Mouse (Mus musculus) stomach, embryonic 14.5 days (tissue): ENCODE results near the gene Creb3l1. TPM values are rescaled to one million over a fixed set of nuclear protein-coding genes. Genes with fewer than 3 reads are reported as not detected.

Source experiments
- ATAC-seq: fragments of 200-750 bp; cut with Nextera tagmentation; 2 replicates; pipeline ENCODE4 v1.8.0; 2017; ENCODE audit warnings: low read depth, moderate TSS enrichment; ENCODE audit not compliant: insufficient number of reproducible peaks, insufficient read depth, low FRiP score
- H3K27ac ChIP-seq: fragments of 300-500 bp; sonication (generic); 2 replicates; pipeline ENCODE4 v1.5.1; 2014; ENCODE audit warnings: mild to moderate bottlenecking, low read length, moderate library complexity, mixed read lengths
- H3K27me3 ChIP-seq: fragments of 300-500 bp; sonication (generic); 2 replicates; pipeline ENCODE4 v1.6.1; 2014; ENCODE audit warnings: low read length, control low read depth, mixed read lengths; ENCODE audit not compliant: control insufficient read depth, insufficient read depth
- H3K36me3 ChIP-seq: fragments of 300-500 bp; sonication (generic); 2 replicates; pipeline ENCODE4 v1.6.1; 2014; ENCODE audit warnings: mild to moderate bottlenecking, control low read depth, low read length, moderate library complexity, mixed read lengths; ENCODE audit not compliant: control insufficient read depth, insufficient read depth
- H3K4me1 ChIP-seq: fragments of 300-500 bp; sonication (generic); 2 replicates; pipeline ENCODE4 v1.6.1; 2014; ENCODE audit warnings: low read length, control low read depth, mixed read lengths; ENCODE audit not compliant: control insufficient read depth, insufficient read depth
- H3K4me2 ChIP-seq: fragments of 300-500 bp; sonication (generic); replicated peaks from 2 replicates; pipeline ENCODE4 v1.6.1; 2014; ENCODE audit warnings: low read depth, low read length, control low read depth
- H3K4me3 ChIP-seq: fragments of 300-500 bp; sonication (generic); 2 replicates; pipeline ENCODE4 v1.5.1; 2014; ENCODE audit warnings: low read depth, low read length, control low read depth
- H3K9ac ChIP-seq: fragments of 300-500 bp; sonication (generic); replicated peaks from 2 replicates; pipeline ENCODE4 v1.6.1; 2014; ENCODE audit warnings: low read depth, mild to moderate bottlenecking, control low read depth, low read length, moderate library complexity, mixed read lengths
- H3K9me3 ChIP-seq: fragments of 300-500 bp; sonication (generic); 2 replicates; pipeline ENCODE4 v1.6.1; 2016; ENCODE audit warnings: low read depth, low read length, control low read depth; ENCODE audit not compliant: control insufficient read depth
- WGBS: fragments of 180-500 bp; shearing (Covaris S2); extraction: QIAGEN DNeasy Blood & Tissue Kit; methylation state at CpG from one replicate; pipeline ENCODE4 v1.1.7; 2014; 5-methylcytosine and 5-hydroxymethylcytosine counted together
- polyA plus RNA-seq: library from polyadenylated mRNA; unstranded; fragments of >200 nt; fragmentation: Nextera tagmentation; extraction: Ambion mirVana; gene quantifications from 2 replicates; pipeline ENCODE4 v1.2.1, GENCODE M21; 2014

Gene Creb3l1
- polyA plus RNA-seq, 1 experiment from 2014 or later = 35.2 TPM

GRCm38 (mm10) chr2:92060291-92060690 is 36.0 kb upstream of the Creb3l1 start:
- ATAC-seq = no peak
- Histone ChIP-seq H3K4me2 (peak overlapping the region; percentile 100), H3K36me3 (no peaks in the 10 kb centered on the region), H3K9ac (no peak overlapping the region), H3K4me3 (peak overlapping the region; percentile 60; the same call in 1 of the 2 replicates), H3K27me3 (peaks cover 7% of the 10 kb centered on the region; the same call in 1 of the 2 replicates), H3K27ac (no peak overlapping the region), H3K9me3 (no peaks in the 10 kb centered on the region), H3K4me1 (peaks cover 18% of the 10 kb centered on the region; the same call in 1 of the 2 replicates)
- WGBS = 29% methylated on average over 6 of the region's 6 CpGs

DNA sequence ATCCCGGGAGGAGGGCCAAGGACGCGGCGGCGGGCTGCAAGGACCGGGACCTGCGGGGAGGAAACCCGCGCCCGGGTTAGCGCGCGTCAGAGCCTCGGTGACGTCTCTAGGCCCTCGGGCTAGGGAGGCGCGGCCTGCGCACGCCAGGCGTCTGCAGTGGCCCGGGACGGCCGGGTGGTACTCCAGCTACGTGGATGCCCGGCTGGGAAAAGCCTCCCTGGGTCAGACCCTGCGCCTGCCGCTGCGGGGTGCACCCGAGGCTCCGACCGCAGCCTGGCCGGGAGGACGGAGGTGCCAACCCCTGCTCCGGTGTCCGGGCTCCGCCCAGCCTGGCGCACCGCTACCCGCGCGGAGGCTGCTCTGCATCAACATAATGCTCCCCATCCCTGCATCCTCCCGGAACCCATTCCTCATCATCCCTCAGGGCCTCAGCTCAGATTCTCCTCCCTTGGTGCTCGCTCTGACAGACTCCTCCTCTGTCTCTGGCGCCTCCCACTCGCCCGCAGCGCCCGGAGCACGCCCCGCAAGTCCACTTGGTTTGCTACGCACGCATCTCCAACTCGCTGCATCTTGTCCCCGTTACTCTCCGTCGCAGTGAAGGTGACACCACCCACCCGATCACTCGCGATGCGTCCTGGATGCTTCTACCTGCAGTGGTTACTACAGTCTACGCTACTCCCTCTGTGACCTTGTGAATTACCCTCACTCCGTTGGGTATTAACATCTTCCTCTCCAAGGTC is 35.3 kb upstream of the Creb3l1 start:
- Histone ChIP-seq H3K27ac (no peak overlapping the region; the same call in 1 of the 2 replicates), H3K36me3 (no peaks in the 10 kb centered on the region), H3K4me2 (peak overlapping the region; percentile 100), H3K4me3 (peak overlapping the region; percentile 60), H3K4me1 (peaks cover 18% of the 10 kb centered on the region; the same call in 1 of the 2 replicates), H3K9ac (peak overlapping the region; percentile 33; the same call in 1 of the 2 replicates), H3K27me3 (peaks cover 7% of the 10 kb centered on the region; the same call in 1 of the 2 replicates), H3K9me3 (no peaks in the 10 kb centered on the region)
- peak; percentile 50 for ATAC-seq
- WGBS = 1% methylated on average over 62 of the region's 63 CpGs

DNA sequence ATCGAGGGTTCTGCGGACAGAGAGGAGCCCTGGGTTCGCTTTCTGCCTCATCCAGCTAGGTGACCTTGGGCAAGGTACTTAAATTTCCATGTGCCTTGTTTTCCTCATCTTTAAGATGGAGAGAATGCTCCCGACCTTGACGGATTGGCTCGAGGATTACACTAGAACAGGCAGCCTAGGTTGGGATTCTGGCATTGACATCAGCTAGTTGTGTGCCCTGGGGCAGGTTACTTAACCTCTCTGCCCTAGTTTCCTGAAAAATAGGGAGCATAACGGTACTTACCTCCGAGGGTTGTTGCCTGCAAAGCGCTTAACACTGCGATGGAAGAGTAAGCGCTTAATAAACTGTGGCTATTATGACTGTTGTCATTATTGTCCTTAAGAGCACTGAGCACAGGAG is 34.6 kb upstream of the Creb3l1 start:
- Histone ChIP-seq H3K9me3 (no peaks in the 10 kb centered on the region), H3K36me3 (no peaks in the 10 kb centered on the region), H3K27ac (no peak overlapping the region), H3K4me3 (peak overlapping the region; percentile 60), H3K4me1 (peaks cover 18% of the 10 kb centered on the region; the same call in 1 of the 2 replicates), H3K4me2 (peak overlapping the region; percentile 100), H3K9ac (0 out of 2 replicates have a peak overlapping the region, but pooled peaks have one; percentile 18), H3K27me3 (peaks cover 7% of the 10 kb centered on the region; the same call in 1 of the 2 replicates)
- WGBS = 3% methylated on average over 11 of the region's 11 CpGs
- ATAC-seq = no peak

DNA sequence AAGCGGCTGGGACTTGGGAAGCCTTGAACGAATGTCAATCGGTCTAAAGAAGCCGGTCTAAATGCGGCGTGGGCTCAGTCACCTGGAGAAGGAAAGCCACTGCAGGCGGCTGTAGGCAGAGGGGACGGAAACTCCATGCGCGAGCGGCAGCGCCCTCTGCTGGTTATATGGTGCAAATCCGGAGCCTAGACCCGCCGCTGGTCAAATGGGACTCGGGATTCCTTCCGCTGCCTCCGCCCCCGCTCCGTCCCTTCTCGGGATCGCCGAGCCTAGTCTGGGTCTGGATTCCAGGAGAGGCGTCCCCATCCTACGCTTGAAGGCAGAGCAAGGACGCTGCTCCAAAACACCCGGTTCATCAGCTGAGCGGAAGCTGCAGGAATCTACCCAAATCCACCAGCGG is 34.2 kb upstream of the Creb3l1 start:
- no peaks in the 10 kb centered on the region for H3K36me3 ChIP-seq
- H3K27ac ChIP-seq = no peak overlapping the region
- under 1% methylated on average over 29 of the region's 29 CpGs for WGBS
- ATAC-seq = peak; percentile 53
- H3K4me1 ChIP-seq = peaks cover 18% of the 10 kb centered on the region; the same call in 1 of the 2 replicates
- peak overlapping the region; percentile 60 for H3K4me3 ChIP-seq
- H3K4me2 ChIP-seq = peak overlapping the region; percentile 100
- no peaks in the 10 kb centered on the region for H3K9me3 ChIP-seq
- H3K9ac ChIP-seq = 0 out of 2 replicates have a peak overlapping the region, but pooled peaks have one; percentile 18
- H3K27me3 ChIP-seq = peaks cover 7% of the 10 kb centered on the region; the same call in 1 of the 2 replicates

DNA sequence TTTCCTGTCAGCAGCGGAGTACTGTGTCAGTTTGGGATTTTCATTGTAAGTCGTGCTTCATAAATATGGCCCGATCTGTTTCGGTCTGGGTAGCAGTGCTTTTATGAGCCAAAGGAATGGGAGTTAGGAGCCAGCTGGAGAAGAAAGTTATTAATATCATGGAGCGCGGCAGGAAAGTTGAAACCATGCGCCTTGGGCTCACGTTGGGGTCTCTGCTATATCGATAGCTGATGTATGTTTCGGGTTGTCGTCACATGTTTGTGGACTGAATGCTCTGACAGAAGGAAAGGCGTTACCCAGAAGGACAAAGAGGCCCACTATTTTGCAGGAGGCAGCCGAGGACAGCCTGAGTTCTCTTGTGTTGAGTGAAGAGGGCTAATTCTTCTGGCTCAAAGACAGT is 32.5 kb upstream of the Creb3l1 start:
- H3K9me3 ChIP-seq = no peaks in the 10 kb centered on the region
- peaks cover 18% of the 10 kb centered on the region; the same call in 1 of the 2 replicates for H3K4me1 ChIP-seq
- no peaks in the 10 kb centered on the region for H3K36me3 ChIP-seq
- peaks cover 7% of the 10 kb centered on the region; the same call in 1 of the 2 replicates for H3K27me3 ChIP-seq
- no peak overlapping the region for H3K9ac ChIP-seq
- no peak overlapping the region for H3K27ac ChIP-seq
- no peak overlapping the region for H3K4me2 ChIP-seq
- no peak for ATAC-seq
- H3K4me3 ChIP-seq = no peak overlapping the region
- 77% methylated on average over 13 of the region's 13 CpGs for WGBS

DNA sequence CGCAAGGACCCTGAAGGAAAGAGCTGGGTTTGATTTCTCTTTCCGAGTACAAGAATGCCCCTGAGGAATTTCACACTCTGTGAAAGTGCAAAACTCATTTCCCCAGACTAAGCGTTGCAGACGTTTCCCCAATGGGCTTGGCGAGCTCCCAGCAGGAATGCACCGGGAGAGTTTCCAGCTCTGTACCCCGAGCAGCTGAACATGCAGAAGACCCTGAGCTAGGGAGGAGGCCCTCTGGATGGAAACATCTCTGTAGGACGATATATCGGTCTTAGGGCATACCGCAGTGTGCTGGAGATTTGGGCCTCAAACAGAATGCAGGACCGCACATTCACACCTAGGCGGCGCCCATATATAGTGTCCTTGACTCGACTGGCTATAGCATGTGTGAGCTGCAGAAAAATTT is 31.5 kb upstream of the Creb3l1 start:
- peaks cover 7% of the 10 kb centered on the region; the same call in 1 of the 2 replicates for H3K27me3 ChIP-seq
- ATAC-seq = no peak
- no peaks in the 10 kb centered on the region for H3K9me3 ChIP-seq
- H3K4me1 ChIP-seq = peaks cover 18% of the 10 kb centered on the region; the same call in 1 of the 2 replicates
- no peaks in the 10 kb centered on the region for H3K36me3 ChIP-seq
- H3K4me2 ChIP-seq = peak overlapping the region; percentile 52
- peak overlapping the region; percentile 13 for H3K4me3 ChIP-seq
- 2% methylated on average over 14 of the region's 14 CpGs for WGBS
- peak overlapping the region; percentile 26; the same call in 1 of the 2 replicates for H3K9ac ChIP-seq
- peak overlapping the region; percentile 96 for H3K27ac ChIP-seq

- H3K27me3 ChIP-seq = peaks cover 3% of the 10 kb centered on the region; the same call in 1 of the 2 replicates
- H3K9me3 ChIP-seq = no peaks in the 10 kb centered on the region
- peak overlapping the region; percentile 26; the same call in 1 of the 2 replicates for H3K9ac ChIP-seq
- H3K36me3 ChIP-seq = no peaks in the 10 kb centered on the region
- WGBS = 3% methylated on average over 38 of the region's 38 CpGs
- peak overlapping the region; percentile 13 for H3K4me3 ChIP-seq
- ATAC-seq = peak; percentile 76
- peaks cover 17% of the 10 kb centered on the region; the same call in 1 of the 2 replicates for H3K4me1 ChIP-seq
- peak overlapping the region; percentile 96 for H3K27ac ChIP-seq
- peak overlapping the region; percentile 52 for H3K4me2 ChIP-seq
Measured at GRCm38 (mm10) chr2:92055101-92055813, 31.0 kb upstream of the Creb3l1 start.

DNA sequence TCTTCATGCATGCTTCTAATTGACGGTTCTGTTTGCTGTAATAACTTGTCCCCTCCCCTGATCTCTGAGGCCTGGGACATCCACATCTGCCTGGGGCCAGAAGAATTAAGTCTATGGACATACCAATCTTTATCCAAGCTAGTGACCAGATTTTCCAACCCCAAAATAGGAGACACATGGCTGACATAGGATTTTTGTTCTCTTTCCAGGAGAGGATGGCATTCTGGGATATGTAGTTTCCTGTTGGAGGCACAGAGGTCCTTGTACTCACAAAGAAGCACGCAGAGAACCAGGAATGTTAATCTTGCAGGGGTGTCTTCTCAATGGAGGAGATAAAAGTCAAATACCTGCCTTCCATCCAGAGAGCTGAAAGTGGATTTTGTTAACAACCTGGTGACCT is 28.5 kb upstream of the Creb3l1 start:
- WGBS = 51% methylated on average over 2 of the region's 2 CpGs
- Histone ChIP-seq H3K4me2 (no peak overlapping the region), H3K9ac (no peak overlapping the region), H3K36me3 (no peaks in the 10 kb centered on the region), H3K27me3 (no peaks in the 10 kb centered on the region), H3K27ac (no peak overlapping the region), H3K9me3 (no peaks in the 10 kb centered on the region), H3K4me3 (no peak overlapping the region), H3K4me1 (0 out of 2 replicates have a peak, but pooled peaks cover 6% of the 10 kb centered on the region)
- no peak for ATAC-seq
